Mouse (Mus musculus) spleen, adult 18-20 months (tissue): ENCODE data around the gene Pus10.
"Not testable (repeated sequence)": the region's sequence is repeated elsewhere in the genome, so short reads cannot be mapped to it uniquely, and the experiment has no call there.

Experiments used
- DNase-seq, 2 experiments: peaks; one replicate each; pipeline ENCODE4 v3.0.0; 2022; ENCODE audit warnings: mixed read lengths in 2 of 2

Gene Pus10

GRCm38 (mm10) chr11:23698526-23698925 is 33.1 kb downstream of the Pus10 start:
- DNase-seq, result no peak

DNA sequence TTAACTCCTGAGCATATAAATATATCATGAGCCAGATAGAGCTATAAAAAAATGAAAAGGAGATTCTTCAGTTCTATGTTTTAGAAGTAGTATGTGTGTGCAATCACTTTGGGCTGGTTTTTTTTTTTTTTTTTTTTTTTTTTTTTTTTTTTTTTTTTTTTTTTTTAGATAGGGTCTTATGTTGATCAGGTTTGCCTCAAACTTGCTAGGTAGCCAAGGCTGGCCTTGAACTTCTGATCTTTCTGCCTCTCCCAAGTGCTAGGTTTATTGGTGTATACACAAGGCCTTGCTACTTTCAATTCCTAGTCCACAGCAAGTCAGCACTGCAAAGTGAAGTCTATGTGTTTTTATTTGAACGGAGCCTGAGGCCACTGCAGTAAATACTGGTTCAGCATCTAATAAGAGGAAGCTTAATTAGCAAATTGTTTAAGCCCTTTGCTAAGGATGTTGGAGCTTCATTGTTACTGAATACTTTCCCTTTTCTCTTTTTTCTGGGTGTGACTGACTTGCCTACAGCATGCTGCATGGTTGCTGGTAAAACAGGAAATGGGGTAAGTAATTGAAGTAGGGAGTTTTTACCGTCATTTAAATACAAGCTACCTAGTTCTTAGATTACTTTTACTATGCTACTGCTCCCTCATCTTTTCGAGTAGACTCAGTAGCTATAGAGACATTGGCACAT is 34.1 kb downstream of the Pus10 start:
- no peak for DNase-seq

DNA sequence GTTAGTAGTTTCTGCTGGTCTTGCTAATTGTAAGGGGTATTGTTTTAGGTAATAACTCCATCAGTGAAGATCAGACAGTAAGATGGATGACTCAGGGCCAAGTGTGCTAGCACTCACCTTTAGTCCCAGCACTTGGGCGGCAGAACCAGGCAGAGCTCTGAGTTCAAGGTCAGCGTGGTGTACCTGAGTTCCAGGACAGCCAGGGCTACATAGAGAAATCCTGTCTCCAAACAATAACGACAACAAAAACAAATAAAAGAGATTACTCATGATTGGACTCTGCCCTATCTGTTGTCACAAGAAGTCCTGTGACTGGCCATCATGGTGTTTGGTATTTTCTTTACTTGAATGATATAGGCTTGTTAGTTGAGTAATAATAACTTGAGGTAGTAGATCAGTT is 36.4 kb downstream of the Pus10 start:
- DNase-seq, result no peak

- DNase-seq, result no peak
Observed at GRCm38 (mm10) chr11:23704604-23705294, 39.3 kb downstream of the Pus10 start.

- no peak for DNase-seq
Observed at GRCm38 (mm10) chr11:23712299-23712698, 46.8 kb downstream of the Pus10 start.

- DNase-seq, result no peak
Observed at GRCm38 (mm10) chr11:23718856-23719255, 53.4 kb downstream of the Pus10 start.

GRCm38 (mm10) chr11:23719825-23720224 is 54.4 kb downstream of the Pus10 start:
- DNase-seq, result no peak

DNA sequence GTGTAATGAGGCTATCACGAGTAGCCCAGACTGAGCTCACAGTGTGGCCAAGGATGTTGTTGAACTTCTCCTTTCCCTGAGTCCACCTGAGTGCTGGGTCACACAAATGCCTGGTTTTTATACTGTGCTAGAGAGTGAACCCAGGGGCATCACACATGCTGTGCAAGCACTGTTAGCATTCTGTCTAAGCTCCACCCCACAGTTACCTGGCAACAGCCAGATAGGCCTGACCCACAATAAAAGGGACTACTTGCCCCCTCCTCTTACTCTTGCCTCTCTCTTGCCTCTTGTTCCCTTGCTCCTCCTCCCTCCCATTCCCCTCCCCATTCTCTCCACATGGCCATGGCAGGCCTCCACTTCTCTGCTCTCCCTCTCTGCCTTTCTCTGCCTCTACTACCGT is 56.9 kb downstream of the Pus10 start:
- DNase-seq, result no peak

DNA sequence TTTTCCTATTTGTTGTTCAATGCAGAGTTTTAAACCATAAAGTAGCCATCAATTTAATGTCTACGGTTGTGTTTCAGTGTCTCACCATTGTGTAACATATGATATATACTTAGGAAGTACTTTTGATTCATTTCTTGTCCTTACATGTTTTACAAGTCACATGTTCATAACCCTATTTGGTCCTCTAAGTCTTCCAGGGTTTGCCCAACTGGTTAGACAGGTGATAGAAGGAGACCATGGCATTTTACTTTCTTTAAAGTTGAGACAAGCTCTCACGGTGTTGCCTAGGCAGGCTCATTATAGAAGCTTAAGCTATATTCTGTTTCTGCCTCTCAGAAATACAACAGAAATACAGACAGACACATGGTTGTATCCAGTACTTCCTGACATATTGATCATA is 60.4 kb downstream of the Pus10 start:
- no peak for DNase-seq

DNA sequence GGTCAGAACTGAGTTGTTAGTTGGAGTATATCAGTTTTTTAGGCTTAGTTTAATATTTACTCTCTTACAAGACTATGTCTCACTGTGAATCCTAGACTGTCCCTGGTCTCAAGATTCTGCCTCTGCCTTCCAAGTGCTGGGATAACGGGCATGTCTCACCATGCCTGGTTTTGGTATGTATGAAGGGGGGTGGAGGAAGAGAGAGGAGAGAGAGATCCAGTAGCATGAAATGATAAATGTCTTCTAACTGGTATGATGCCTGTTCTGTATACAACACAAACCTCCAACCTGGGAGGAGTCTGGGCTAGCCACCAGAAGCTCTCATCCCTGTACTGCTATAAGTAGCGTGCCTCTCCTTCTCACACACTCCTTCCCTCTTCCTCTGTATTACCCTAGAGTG is 61.0 kb downstream of the Pus10 start:
- DNase-seq, result no peak

GRCm38 (mm10) chr11:23728186-23728585 is 62.7 kb downstream of the Pus10 start:
- no peak for DNase-seq

GRCm38 (mm10) chr11:23730120-23730519 is 64.6 kb downstream of the Pus10 start:
- DNase-seq, result no peak

DNA sequence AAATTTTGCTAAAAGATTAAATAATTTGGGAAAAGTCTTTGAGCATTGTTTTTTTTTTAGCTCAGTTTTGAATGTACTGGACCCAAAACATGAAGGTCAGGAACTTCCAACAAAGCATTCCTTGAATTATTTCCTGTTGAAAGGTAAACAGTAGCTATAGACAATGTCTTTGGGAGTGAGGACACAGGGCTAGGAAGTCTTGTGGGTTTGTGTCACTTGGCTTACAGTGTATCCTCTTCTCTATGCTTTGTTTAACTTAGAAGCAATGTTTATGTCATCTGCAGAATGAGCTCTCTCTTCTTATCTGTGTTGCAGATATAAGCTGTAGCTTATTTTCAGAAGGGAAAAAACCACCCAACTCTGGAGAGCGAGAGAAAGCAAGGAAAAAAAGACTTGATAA is 67.4 kb downstream of the Pus10 start:
- no peak for DNase-seq

- no peak for DNase-seq
Observed at GRCm38 (mm10) chr11:23734749-23735286, 69.3 kb downstream of the Pus10 start.

- no peak for DNase-seq
Observed at GRCm38 (mm10) chr11:23735820-23736470, 70.5 kb downstream of the Pus10 start.

DNA sequence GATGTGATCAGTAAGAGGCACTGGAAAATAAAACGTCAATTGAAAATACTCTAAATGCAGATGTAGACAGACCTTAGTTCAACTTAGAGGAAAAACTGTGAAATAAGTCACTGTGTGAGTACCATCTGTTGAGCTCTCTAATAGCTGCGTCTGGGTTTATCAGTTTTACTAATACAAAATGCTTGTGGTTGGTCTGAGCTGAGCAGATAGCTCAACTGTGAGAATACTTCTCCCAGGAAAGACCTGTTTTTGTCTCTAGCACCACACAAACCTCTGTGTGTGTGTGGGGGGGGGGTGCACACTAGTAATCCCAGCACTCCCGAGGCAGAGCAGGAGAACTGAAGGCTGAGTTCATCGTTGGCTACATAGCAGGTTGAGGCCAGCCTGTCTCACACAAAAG is 75.4 kb downstream of the Pus10 start:
- no peak for DNase-seq

DNA sequence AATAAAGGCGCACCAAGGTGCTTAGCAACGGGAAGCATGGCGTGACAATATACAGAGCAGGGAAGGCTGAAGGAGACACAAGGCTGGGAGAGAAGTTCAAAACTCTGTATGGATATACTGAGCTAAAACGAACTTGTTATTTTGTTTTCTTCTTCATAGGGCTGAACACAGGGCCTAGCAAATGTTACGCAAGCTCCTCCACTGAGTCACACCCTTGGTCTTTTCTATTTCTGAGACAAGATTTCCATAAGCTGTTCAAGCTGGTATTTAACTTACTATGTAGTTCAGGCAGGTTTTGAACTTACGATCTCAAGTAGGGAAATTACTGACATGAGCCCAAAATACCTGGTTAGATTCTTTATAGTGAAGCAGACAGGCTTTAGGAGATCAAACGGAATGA is 75.9 kb downstream of the Pus10 start:
- no peak for DNase-seq

DNA sequence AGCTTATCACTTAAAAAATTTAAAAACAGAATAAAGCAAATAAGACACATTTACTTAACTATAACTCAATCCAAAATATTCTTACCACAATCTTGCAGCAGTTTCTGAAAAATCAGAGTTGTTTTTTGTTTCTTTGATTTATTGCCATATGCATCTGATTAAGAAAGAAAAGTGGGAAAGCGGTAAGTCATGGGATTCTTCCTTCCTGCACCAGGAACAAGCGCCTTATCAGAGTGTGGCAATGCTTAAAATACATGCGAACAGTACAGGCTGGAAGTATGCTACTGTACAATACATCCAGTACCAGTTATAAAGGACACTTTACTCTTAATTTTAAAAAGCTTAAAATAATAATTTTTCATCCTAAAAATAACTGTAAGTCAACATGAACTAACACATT is 78.9 kb downstream of the Pus10 start:
- DNase-seq, result no peak

DNA sequence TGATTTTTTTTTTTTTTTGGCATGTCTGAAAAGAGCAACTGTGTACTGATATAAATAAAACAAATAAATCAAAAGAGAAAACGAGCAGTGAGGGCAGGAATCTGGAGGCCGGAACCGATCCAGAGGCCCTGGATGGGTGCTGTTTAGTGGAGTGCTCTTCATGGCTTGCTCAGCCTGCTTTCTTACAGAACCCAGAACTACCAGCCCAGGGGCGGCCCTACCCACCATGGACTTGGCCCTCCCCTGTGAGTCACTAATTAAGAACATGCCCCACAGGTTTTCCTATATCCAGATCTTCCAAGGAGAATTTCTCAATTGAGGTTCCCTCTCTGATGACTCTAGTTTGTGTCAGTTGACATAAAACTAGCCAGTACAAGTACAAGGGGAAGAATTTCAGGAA is 80.6 kb downstream of the Pus10 start:
- no peak for DNase-seq

DNA sequence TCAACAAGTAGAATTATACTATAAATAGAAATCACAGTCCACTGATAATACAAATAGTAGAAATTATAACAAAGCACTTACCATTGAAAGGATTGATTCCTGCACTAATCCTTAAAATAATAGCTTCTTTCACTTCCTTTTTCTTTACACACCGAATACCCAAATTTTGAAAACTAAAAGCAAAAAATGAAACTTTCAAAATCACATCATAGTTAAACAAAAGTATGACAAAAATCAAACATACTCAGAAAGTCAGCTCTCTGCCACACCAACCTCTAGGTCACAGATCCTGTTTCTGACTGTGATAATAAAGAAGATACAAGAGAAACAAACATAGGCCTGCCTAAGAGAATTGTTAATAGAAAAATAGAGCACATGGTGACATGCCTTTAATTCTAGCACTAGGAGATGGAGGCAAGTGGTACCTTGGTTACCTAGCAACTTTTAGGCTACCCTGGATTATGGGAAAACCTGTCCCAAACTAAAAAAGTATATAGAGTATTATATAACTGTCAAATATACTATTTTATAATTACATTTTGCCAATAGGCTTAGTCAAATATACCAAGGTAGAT is 87.7 kb downstream of the Pus10 start:
- DNase-seq, result no peak

DNA sequence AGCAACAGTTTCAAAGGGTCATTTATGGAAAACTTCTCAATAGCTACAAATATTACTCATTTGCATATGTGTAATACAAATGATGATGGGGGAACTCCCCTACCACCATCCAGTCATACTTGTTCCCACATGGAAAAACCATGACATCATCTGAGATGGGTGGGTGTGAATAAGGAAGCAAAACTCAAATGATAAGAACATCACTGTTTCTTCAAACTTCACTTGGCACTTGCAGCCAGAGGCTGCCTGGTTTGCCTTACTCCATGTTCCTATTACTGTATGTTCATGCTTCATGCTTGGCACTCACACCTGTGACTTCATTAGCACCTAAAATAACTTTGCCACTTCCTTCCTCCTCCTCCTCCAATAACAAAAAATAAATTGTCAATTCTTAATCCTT is 88.9 kb downstream of the Pus10 start:
- no peak for DNase-seq

- DNase-seq, result no peak
Observed at GRCm38 (mm10) chr11:23758218-23758617, 92.7 kb downstream of the Pus10 start.

DNA sequence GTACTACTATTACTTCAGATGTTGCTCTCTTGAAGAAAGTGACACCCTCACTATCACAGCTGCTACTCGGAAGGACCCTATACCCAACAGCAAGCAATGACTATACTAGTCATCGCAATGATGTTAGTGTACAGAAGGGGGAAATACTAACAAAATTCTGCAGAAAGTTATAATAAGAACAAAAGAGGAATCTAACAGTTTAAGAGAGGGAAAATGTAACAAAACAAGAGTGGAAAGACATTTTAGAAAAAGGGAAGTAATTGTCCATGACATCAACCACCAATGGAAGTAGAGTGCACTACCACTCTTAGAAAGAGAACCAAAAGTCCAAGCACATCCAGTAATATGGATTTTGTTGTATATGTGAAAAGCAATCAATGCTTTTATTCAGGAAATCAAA is 97.2 kb downstream of the Pus10 start:
- DNase-seq, result no peak

DNA sequence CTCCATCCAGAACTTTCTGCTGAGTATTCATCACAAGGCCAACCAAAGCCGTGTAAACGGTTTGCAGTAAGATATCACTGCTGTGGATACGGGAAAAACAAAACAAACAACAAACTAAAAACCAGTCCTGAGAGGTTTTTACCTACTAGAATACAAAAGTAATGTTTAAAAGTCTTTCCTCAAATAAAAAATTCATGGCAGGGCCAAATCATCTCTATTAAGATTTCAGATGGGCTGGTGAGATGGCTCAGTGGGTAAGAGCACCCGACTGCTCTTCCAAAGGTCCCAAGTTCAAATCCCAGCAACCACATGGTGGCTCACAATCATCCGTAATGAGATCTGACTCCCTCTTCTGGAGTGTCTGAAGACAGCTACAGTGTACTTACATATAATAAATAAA is 101.9 kb downstream of the Pus10 start:
- DNase-seq, result not testable (repeated sequence)
